Mouse (Mus musculus) neural tube, embryonic 11.5 days (tissue): ENCODE results near the gene Hspa1b. TPM values are rescaled to one million over a fixed set of nuclear protein-coding genes. Genes with fewer than 3 reads are reported as not detected.
A peak's percentile ranks its signal among the peaks of the same experiment; 100 is the strongest.
"Not testable (repeated sequence)": the region's sequence is repeated elsewhere in the genome, so short reads cannot be mapped to it uniquely, and the experiment has no call there.

Experiments
- ATAC-seq: fragments of 200-750 bp; cut with Nextera tagmentation; 2 replicates; pipeline ENCODE4 v1.8.0; 2017; ENCODE audit warnings: moderate number of reproducible peaks, mild to moderate bottlenecking, moderate TSS enrichment, moderate library complexity; ENCODE audit not compliant: insufficient read depth, low FRiP score, low TSS enrichment
- DNase-seq: peaks from one replicate; pipeline ENCODE4 v3.0.0-alpha.2; 2015; ENCODE audit warnings: low spot score
- H3K27ac ChIP-seq: fragments of 300-500 bp; sonication (generic); 2 replicates; pipeline ENCODE4 v1.5.1; 2014; ENCODE audit warnings: low read depth, mild to moderate bottlenecking, low read length
- H3K27me3 ChIP-seq: fragments of 300-500 bp; sonication (generic); 2 replicates; pipeline ENCODE4 v1.6.1; 2014; ENCODE audit warnings: mild to moderate bottlenecking, low read length, mixed read lengths; ENCODE audit not compliant: control insufficient read depth, insufficient read depth
- H3K36me3 ChIP-seq: fragments of 300-500 bp; sonication (generic); 2 replicates; pipeline ENCODE4 v1.6.1; 2014; ENCODE audit warnings: mild to moderate bottlenecking, low read length, moderate library complexity, mixed read lengths; ENCODE audit not compliant: control insufficient read depth, insufficient read depth
- H3K4me1 ChIP-seq: fragments of 300-500 bp; sonication (generic); 2 replicates; pipeline ENCODE4 v1.6.1; 2014; ENCODE audit warnings: low read length, mixed read lengths; ENCODE audit not compliant: control insufficient read depth, insufficient read depth
- H3K4me2 ChIP-seq: fragments of 300-500 bp; sonication (generic); 2 replicates; pipeline ENCODE4 v1.6.1; 2014; ENCODE audit warnings: low read depth, mild to moderate bottlenecking, moderate library complexity
- H3K4me3 ChIP-seq: fragments of 300-500 bp; sonication (generic); 2 replicates; pipeline ENCODE4 v1.5.1; 2014; ENCODE audit warnings: low read depth, low read length
- H3K9ac ChIP-seq: fragments of 300-500 bp; sonication (generic); 2 replicates; pipeline ENCODE4 v1.6.1; 2014; ENCODE audit warnings: mild to moderate bottlenecking, low read length
- H3K9me3 ChIP-seq: fragments of 300-500 bp; sonication (generic); 2 replicates; pipeline ENCODE4 v1.6.1; 2016; ENCODE audit warnings: low read length; ENCODE audit not compliant: control insufficient read depth
- WGBS: fragments of 180-500 bp; shearing (Covaris S2); extraction: QIAGEN DNeasy Blood & Tissue Kit; methylation state at CpG from one replicate; pipeline ENCODE4 v1.1.7; 2014; 5-methylcytosine and 5-hydroxymethylcytosine counted together
- polyA plus RNA-seq: library from polyadenylated mRNA; unstranded; fragments of >200 nt; fragmentation: Nextera tagmentation; extraction: Ambion mirVana; gene quantifications from 2 replicates; pipeline ENCODE4 v1.2.1, GENCODE M21; 2014

Hspa1b gene
- polyA plus RNA-seq, 1 experiment from 2014 or later = 0.13 TPM

DNA sequence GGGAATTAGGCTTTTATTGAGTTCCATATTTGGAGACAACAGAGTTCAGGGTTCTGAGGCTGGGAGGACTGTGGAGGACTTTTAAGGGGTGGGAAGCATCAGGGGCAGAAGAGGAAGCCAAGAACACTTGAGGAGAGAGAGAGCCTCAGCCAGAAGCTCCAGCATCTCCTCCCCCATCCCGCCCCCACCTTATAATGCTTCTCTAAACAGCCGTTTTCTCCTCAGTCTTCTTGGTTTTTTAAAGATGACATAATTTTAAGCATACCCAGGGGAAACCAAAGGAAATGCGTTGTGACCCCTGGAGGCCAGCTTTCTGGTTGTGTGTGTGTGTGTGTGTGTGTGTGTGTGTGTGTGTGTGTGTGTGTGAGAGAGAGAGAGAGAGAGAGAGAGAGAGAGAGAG, 3.1 kb upstream of the Hspa1b start:
- no peaks in the 10 kb centered on the region for H3K9me3 ChIP-seq
- 47% methylated on average over 3 of the region's 3 CpGs for WGBS
- H3K27me3 ChIP-seq = peaks cover 4% of the 10 kb centered on the region; the same call in 1 of the 2 replicates
- no peaks in the 10 kb centered on the region for H3K36me3 ChIP-seq
- ATAC-seq (no peak), DNase-seq (no peak)
- no peak overlapping the region for H3K27ac ChIP-seq
- H3K4me3 ChIP-seq = no peak overlapping the region
- no peak overlapping the region for H3K4me2 ChIP-seq
- H3K9ac ChIP-seq = no peak overlapping the region
- H3K4me1 ChIP-seq = peaks cover 3% of the 10 kb centered on the region; the same call in 1 of the 2 replicates

DNA sequence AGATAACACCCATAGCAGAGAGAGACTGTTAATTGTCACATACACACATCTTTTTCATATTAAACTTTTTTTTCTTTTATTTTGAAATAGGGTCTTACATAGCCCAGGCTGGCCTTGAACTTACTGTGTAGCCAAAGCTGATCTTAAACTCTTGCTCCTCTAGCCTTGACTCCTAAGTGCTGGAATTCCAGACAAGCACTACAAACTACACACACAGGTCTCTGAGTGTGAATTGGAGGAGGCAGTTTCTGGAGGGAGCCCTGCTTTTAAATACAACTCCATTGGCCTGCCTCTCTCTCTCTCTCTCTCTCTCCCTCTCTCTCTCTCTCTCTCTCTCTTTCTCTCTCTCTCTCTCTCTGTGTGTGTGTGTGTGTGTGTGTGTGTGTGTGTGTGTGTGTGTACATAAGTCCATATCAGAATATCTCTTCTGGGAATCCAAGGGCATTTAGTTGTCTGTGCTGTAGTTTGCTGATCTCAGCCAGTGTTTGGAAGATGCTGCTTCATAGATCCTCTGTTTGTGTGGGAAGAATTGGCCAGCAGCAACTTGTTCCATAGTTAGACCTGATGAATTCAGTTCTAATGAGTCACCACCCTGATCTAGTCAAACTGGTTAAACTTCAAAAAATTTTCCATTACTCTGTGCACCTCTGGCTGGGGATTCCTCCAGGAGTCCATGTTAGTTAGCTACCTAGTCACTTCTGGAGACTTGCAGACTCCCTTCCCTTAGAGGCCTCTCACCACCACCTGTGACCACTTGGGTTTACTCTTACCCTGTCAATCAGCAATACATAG, 1.9 kb upstream of the Hspa1b start:
- no peak overlapping the region for H3K4me2 ChIP-seq
- no peaks in the 10 kb centered on the region for H3K9me3 ChIP-seq
- ATAC-seq (no peak), DNase-seq (no peak)
- H3K4me3 ChIP-seq = no peak overlapping the region
- H3K36me3 ChIP-seq = no peaks in the 10 kb centered on the region
- H3K27me3 ChIP-seq = peaks cover 7% of the 10 kb centered on the region; the same call in 1 of the 2 replicates
- no peak overlapping the region for H3K27ac ChIP-seq
- peaks cover 3% of the 10 kb centered on the region; the same call in 1 of the 2 replicates for H3K4me1 ChIP-seq
- H3K9ac ChIP-seq = no peak overlapping the region

DNA sequence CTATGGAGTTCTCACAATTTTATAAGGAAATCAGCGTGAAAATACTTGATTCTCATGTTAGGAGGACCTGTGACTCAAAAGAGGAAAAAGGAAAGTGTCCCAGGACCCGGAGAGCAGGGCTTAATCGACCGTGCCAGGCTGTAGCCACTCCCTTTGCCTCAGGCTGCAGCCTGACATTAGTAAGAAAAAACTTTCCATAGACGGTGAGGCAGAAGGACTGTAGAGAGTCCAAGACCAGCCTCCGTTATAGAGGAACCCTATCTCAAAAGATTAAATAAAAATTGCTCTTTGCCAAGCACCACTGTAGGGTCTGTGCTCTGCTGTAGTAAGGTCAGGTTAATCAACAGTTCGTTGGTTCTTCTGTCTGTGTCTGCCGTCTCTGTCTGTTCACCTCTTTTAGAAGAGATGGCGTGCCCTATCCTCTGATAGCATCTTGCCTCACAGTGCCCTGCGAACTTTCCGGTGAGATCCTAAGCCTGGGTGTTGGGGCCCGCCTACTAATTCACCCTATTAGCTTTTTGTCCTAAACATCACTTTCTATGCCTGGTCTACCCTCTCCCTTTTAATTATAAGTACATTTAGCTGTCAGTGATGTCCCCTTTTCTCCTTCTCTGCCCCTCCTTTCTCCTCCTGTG, 960 bp upstream of the Hspa1b start:
- no peak for ATAC-seq
- WGBS = 15% methylated on average over 12 of the region's 12 CpGs

DNA sequence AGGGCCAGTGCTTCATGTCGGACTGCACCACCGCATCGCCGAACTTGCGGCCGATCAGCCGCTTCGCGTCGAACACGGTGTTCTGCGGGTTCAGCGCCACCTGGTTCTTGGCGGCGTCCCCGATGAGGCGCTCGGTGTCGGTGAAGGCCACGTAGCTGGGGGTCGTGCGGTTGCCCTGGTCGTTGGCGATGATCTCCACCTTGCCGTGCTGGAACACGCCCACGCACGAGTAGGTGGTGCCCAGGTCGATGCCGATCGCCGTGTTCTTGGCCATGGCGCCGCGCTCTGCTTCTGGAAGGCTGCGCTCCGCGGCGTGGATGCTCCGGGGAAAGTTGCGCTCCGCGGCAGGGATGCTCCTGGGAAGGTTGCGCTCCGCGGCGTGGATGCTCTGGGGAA, 306 bp downstream of the Hspa1b start:
- H3K9me3 ChIP-seq, H3K36me3 ChIP-seq, DNase-seq, H3K27me3 ChIP-seq, H3K27ac ChIP-seq, H3K4me1 ChIP-seq, H3K9ac ChIP-seq: not testable (repeated sequence)
- ATAC-seq = peak; percentile 56
- under 1% methylated on average over 24 of the region's 47 CpGs for WGBS
- Histone ChIP-seq H3K4me3 (peak overlapping the region; percentile 43), H3K4me2 (peak overlapping the region; percentile 76)

More for the DNA sequence above, 960 bp upstream of the Hspa1b start:
- peaks cover 3% of the 10 kb centered on the region; the same call in 1 of the 2 replicates for H3K4me1 ChIP-seq
- H3K36me3 ChIP-seq = no peaks in the 10 kb centered on the region
- peaks cover 7% of the 10 kb centered on the region; the same call in 1 of the 2 replicates for H3K27me3 ChIP-seq
- H3K4me2 ChIP-seq = peak overlapping the region; percentile 76
- peak overlapping the region; percentile 43; the same call in 1 of the 2 replicates for H3K4me3 ChIP-seq
- no peaks in the 10 kb centered on the region for H3K9me3 ChIP-seq
- no peak for DNase-seq
- H3K9ac ChIP-seq = peak overlapping the region; percentile 57
- H3K27ac ChIP-seq = no peak overlapping the region

DNA sequence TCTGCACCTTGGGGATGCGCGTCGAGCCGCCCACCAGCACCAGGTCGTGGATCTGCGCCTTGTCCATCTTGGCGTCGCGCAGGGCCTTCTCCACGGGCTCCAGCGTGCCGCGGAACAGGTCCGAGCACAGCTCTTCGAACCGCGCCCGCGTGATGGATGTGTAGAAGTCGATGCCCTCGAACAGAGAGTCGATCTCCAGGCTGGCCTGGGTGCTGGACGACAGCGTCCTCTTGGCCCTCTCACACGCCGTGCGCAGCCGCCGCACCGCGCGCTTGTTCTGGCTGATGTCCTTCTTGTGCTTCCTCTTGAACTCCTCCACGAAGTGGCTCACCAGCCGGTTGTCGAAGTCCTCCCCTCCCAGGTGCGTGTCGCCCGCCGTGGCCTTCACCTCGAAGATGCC, 1.1 kb downstream of the Hspa1b start:
- H3K9ac ChIP-seq, H3K27ac ChIP-seq, ATAC-seq, H3K36me3 ChIP-seq, H3K27me3 ChIP-seq, DNase-seq, H3K4me1 ChIP-seq, H3K4me3 ChIP-seq, H3K4me2 ChIP-seq, H3K9me3 ChIP-seq: not testable (repeated sequence)
- WGBS = 23% methylated on average over 20 of the region's 40 CpGs

- H3K27me3 ChIP-seq, H3K27ac ChIP-seq, H3K9me3 ChIP-seq, ATAC-seq, DNase-seq, H3K4me1 ChIP-seq, H3K36me3 ChIP-seq, H3K9ac ChIP-seq, H3K4me2 ChIP-seq, H3K4me3 ChIP-seq: not testable (repeated sequence)
- WGBS = 18% methylated on average over 29 of the region's 40 CpGs
These were observed 1.7 kb downstream of the Hspa1b start for GRCm38 (mm10) chr17:34957291-34957690.

DNA sequence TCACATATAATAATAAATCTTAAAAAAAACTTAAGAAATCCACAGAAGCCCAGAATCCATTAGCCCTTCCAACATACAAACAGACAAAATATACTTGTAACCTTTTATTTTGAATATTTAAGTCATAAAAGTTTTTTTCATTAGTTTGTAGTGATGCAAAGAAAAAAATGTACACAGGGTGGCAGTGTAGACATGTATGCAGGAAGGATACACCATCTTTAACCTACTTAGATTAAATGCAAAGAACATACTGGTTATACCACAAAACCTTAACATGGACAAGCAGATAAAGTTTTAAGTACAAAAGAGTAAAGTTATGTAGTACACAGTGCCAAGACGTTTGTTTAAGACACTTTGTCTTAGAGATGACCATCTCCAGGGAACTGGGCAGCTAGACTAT, 2.7 kb downstream of the Hspa1b start:
- WGBS = 48% methylated on average over 1 of the region's 1 CpGs
- Histone ChIP-seq H3K4me2 (no peak overlapping the region), H3K9ac (no peak overlapping the region), H3K9me3 (no peaks in the 10 kb centered on the region), H3K27me3 (peaks cover 7% of the 10 kb centered on the region; the same call in 1 of the 2 replicates), H3K27ac (no peak overlapping the region), H3K4me1 (peaks cover 3% of the 10 kb centered on the region; the same call in 1 of the 2 replicates), H3K36me3 (no peaks in the 10 kb centered on the region), H3K4me3 (no peak overlapping the region)
- DNase-seq = no peak
- ATAC-seq = no peak

DNA sequence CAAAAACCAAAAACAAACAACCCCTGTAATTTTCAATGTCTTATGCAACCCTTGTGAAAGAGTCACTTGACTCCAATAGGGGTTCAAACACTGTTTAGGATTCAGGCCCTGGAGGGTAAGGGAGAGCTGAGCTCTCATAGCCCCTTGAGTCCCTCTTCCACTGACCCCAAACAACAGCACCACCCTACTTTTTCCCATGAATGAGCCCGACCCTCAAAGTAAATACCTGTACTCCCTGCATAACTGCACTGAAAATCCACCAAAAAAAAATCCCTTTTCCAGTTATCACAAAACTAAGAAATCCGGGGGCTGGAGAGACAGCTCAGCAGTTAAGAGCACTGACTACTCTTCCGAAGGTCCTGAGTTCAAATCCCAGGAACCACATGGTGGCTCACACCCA, 3.2 kb downstream of the Hspa1b start:
- H3K4me1 ChIP-seq = peaks cover 6% of the 10 kb centered on the region
- DNase-seq (no peak), ATAC-seq (no peak)
- no peaks in the 10 kb centered on the region for H3K9me3 ChIP-seq
- H3K27me3 ChIP-seq = peaks cover 7% of the 10 kb centered on the region; the same call in 1 of the 2 replicates
- H3K9ac ChIP-seq = no peak overlapping the region
- no peak overlapping the region for H3K4me3 ChIP-seq
- H3K4me2 ChIP-seq = no peak overlapping the region
- H3K36me3 ChIP-seq = no peaks in the 10 kb centered on the region; the same call in 1 of the 2 replicates
- H3K27ac ChIP-seq = no peak overlapping the region
- 83% methylated on average over 3 of the region's 3 CpGs for WGBS
